Mouse (Mus musculus): ENCODE measurements around the gene Scgb2b26. TPM values are rescaled to one million over a fixed set of nuclear protein-coding genes. Genes with fewer than 3 reads are reported as not detected.
"Not testable (repeated sequence)": the region's sequence is repeated elsewhere in the genome, so short reads cannot be mapped to it uniquely, and the experiment has no call there.

Gene Scgb2b26
- polyA plus RNA-seq (2012; fragmentation: generic; extraction: Trizol) = not detected

- no peak within 1 kb of the TSS for H3K4me2 ChIP-seq (ENCODE audit: low read depth)
Measured at GRCm38 (mm10) chr7:33944940-33945339, at the start of gene Scgb2b26. Gene Scgb2b26 (minus strand): TSS chr7:33945040.

GRCm38 (mm10) chr7:33982281-33982680 is 37.4 kb upstream of the Scgb2b26 start:
- not testable (repeated sequence) for H3K27me3 ChIP-seq (ENCODE audit: control insufficient read depth, insufficient read depth, insufficient read length); H3K4me2 ChIP-seq (ENCODE audit: low read depth); H3ac ChIP-seq (ENCODE audit: control insufficient read depth, insufficient read length); H3K79me2 ChIP-seq (ENCODE audit: control insufficient read depth, insufficient read depth); H3K36me3 ChIP-seq (ENCODE audit: control insufficient read depth, insufficient read depth); H3K4me3 ChIP-seq

More at GRCm38 (mm10) chr7:33944940-33945339, at the start of gene Scgb2b26:
- H3ac ChIP-seq (ENCODE audit: control insufficient read depth, insufficient read length) = no peak within 1 kb of the TSS
- no peaks in the 10 kb centered on the region for H3K36me3 ChIP-seq (ENCODE audit: control insufficient read depth, insufficient read depth)
- H3K27me3 ChIP-seq (ENCODE audit: control insufficient read depth, insufficient read depth, insufficient read length) = no peaks in the 10 kb centered on the region
- no peak for TF ChIP-seq POLR2A (IDR thresholded peaks at IDR 0.05; ENCODE audit: insufficient read length, low read depth)
- TF ChIP-seq MYOG (IDR thresholded peaks at IDR 0.05; ENCODE audit: control insufficient read depth in 1 of 3, insufficient read depth in 1 of 3, insufficient read length in 2 of 3, low read depth in 2 of 3) = no peak
- no peak for TF ChIP-seq USF1 (IDR thresholded peaks at IDR 0.05; ENCODE audit: low read depth)
- no peak for TF ChIP-seq SRF (IDR thresholded peaks at IDR 0.05; ENCODE audit: control insufficient read depth, insufficient read length, low read depth)
- no peak for TF ChIP-seq REST (IDR thresholded peaks at IDR 0.05; ENCODE audit: insufficient read depth, insufficient read length)
- no peak for TF ChIP-seq TCF3 (IDR thresholded peaks at IDR 0.05; ENCODE audit: insufficient read length, low read depth)
- TF ChIP-seq CEBPB (IDR thresholded peaks at IDR 0.05; ENCODE audit: insufficient read depth, poor library complexity, severe bottlenecking) = no peak
- TF ChIP-seq MAX (IDR thresholded peaks at IDR 0.05; ENCODE audit: low read depth) = no peak
- TF ChIP-seq POLR2AphosphoS2 (IDR thresholded peaks at IDR 0.05; ENCODE audit: insufficient read length, low read depth) = no peak
- TF ChIP-seq E2F4 (IDR thresholded peaks at IDR 0.05; ENCODE audit: insufficient read depth) = no peak
- no peak for TF ChIP-seq TCF12 (IDR thresholded peaks at IDR 0.05; ENCODE audit: insufficient read depth, poor library complexity, severe bottlenecking)
- TF ChIP-seq MYOD1 (IDR thresholded peaks at IDR 0.05; ENCODE audit: control insufficient read depth in 1 of 3, insufficient read length in 2 of 3, low read depth in 2 of 3) = no peak
- H3K4me3 ChIP-seq = no peak within 1 kb of the TSS
- H3K79me2 ChIP-seq (ENCODE audit: control insufficient read depth, insufficient read depth) = no peaks in the 10 kb centered on the region

GRCm38 (mm10) chr7:33902982-33903381 is 41.9 kb downstream of the Scgb2b26 start:
- no peak for TF ChIP-seq CEBPB (IDR thresholded peaks at IDR 0.05; ENCODE audit: insufficient read depth, poor library complexity, severe bottlenecking)
- TF ChIP-seq E2F4 (IDR thresholded peaks at IDR 0.05; ENCODE audit: insufficient read depth) = no peak
- TF ChIP-seq MYOD1 (IDR thresholded peaks at IDR 0.05; ENCODE audit: control insufficient read depth in 1 of 3, insufficient read length in 2 of 3, low read depth in 2 of 3) = no peak
- TF ChIP-seq REST (IDR thresholded peaks at IDR 0.05; ENCODE audit: insufficient read depth, insufficient read length) = no peak
- TF ChIP-seq TCF12 (IDR thresholded peaks at IDR 0.05; ENCODE audit: insufficient read depth, poor library complexity, severe bottlenecking) = no peak
- TF ChIP-seq SRF (IDR thresholded peaks at IDR 0.05; ENCODE audit: control insufficient read depth, insufficient read length, low read depth) = no peak
- TF ChIP-seq POLR2A (IDR thresholded peaks at IDR 0.05; ENCODE audit: insufficient read length, low read depth) = no peak
- no peak for TF ChIP-seq TCF3 (IDR thresholded peaks at IDR 0.05; ENCODE audit: insufficient read length, low read depth)
- no peak for TF ChIP-seq POLR2AphosphoS2 (IDR thresholded peaks at IDR 0.05; ENCODE audit: insufficient read length, low read depth)
- no peak for TF ChIP-seq MYOG (IDR thresholded peaks at IDR 0.05; ENCODE audit: control insufficient read depth in 1 of 3, insufficient read depth in 1 of 3, insufficient read length in 2 of 3, low read depth in 2 of 3)
- no peak for TF ChIP-seq USF1 (IDR thresholded peaks at IDR 0.05; ENCODE audit: low read depth)
- TF ChIP-seq MAX (IDR thresholded peaks at IDR 0.05; ENCODE audit: low read depth) = no peak
- no peaks in the 10 kb centered on the region for H3K27me3 ChIP-seq (ENCODE audit: control insufficient read depth, insufficient read depth, insufficient read length)
- no peak overlapping the region for H3K4me2 ChIP-seq (ENCODE audit: low read depth)

GRCm38 (mm10) chr7:33900803-33901202 is 44.0 kb downstream of the Scgb2b26 start:
- no peaks in the 10 kb centered on the region for H3K27me3 ChIP-seq (ENCODE audit: control insufficient read depth, insufficient read depth, insufficient read length)
- no peak overlapping the region for H3K4me3 ChIP-seq
- H3K36me3 ChIP-seq (ENCODE audit: control insufficient read depth, insufficient read depth) = no peaks in the 10 kb centered on the region
- TF ChIP-seq REST (IDR thresholded peaks at IDR 0.05; ENCODE audit: insufficient read depth, insufficient read length) (no peak), POLR2A (IDR thresholded peaks at IDR 0.05; ENCODE audit: insufficient read length, low read depth) (no peak), TCF12 (IDR thresholded peaks at IDR 0.05; ENCODE audit: insufficient read depth, poor library complexity, severe bottlenecking) (no peak), CEBPB (IDR thresholded peaks at IDR 0.05; ENCODE audit: insufficient read depth, poor library complexity, severe bottlenecking) (no peak), E2F4 (IDR thresholded peaks at IDR 0.05; ENCODE audit: insufficient read depth) (no peak), MYOD1 (IDR thresholded peaks at IDR 0.05; ENCODE audit: control insufficient read depth in 1 of 3, insufficient read length in 2 of 3, low read depth in 2 of 3) (no peak), SRF (IDR thresholded peaks at IDR 0.05; ENCODE audit: control insufficient read depth, insufficient read length, low read depth) (no peak), TCF3 (IDR thresholded peaks at IDR 0.05; ENCODE audit: insufficient read length, low read depth) (no peak), MAX (IDR thresholded peaks at IDR 0.05; ENCODE audit: low read depth) (no peak), USF1 (IDR thresholded peaks at IDR 0.05; ENCODE audit: low read depth) (no peak), POLR2AphosphoS2 (IDR thresholded peaks at IDR 0.05; ENCODE audit: insufficient read length, low read depth) (no peak), MYOG (IDR thresholded peaks at IDR 0.05; ENCODE audit: control insufficient read depth in 1 of 3, insufficient read depth in 1 of 3, insufficient read length in 2 of 3, low read depth in 2 of 3) (no peak)
- no peak overlapping the region for H3ac ChIP-seq (ENCODE audit: control insufficient read depth, insufficient read length)
- no peaks in the 10 kb centered on the region for H3K79me2 ChIP-seq (ENCODE audit: control insufficient read depth, insufficient read depth)
- H3K4me2 ChIP-seq (ENCODE audit: low read depth) = no peak overlapping the region

More at GRCm38 (mm10) chr7:33902982-33903381, 41.9 kb downstream of the Scgb2b26 start:
- Histone ChIP-seq H3K36me3 (ENCODE audit: control insufficient read depth, insufficient read depth) (no peaks in the 10 kb centered on the region), H3K79me2 (ENCODE audit: control insufficient read depth, insufficient read depth) (no peaks in the 10 kb centered on the region), H3ac (ENCODE audit: control insufficient read depth, insufficient read length) (no peak overlapping the region), H3K4me3 (no peak overlapping the region)

DNA sequence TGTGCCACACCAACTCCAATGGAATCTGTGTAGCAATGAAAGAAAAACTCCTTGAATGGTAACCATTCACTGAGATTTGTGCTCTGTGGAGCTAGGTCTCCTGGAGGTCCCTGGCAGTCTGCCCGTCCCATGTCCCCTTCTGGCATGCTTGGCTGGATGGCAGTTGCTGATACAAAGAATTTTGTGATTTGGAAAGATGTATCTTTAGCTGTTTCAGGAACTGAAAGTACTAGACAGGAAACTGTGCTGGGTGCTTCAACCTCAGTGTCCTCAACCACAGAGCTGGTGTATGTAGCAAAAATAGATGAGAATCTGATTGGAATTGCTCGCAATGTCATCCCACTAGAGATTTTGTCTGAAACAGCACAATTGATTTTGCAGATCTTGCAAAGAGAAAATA is 44.8 kb downstream of the Scgb2b26 start:
- Histone ChIP-seq H3K4me2 (ENCODE audit: low read depth) (no peak overlapping the region), H3ac (ENCODE audit: control insufficient read depth, insufficient read length) (no peak overlapping the region), H3K4me3 (no peak overlapping the region), H3K36me3 (ENCODE audit: control insufficient read depth, insufficient read depth) (no peaks in the 10 kb centered on the region), H3K27me3 (ENCODE audit: control insufficient read depth, insufficient read depth, insufficient read length) (no peaks in the 10 kb centered on the region), H3K79me2 (ENCODE audit: control insufficient read depth, insufficient read depth) (no peaks in the 10 kb centered on the region)
- TF ChIP-seq USF1 (IDR thresholded peaks at IDR 0.05; ENCODE audit: low read depth) = no peak
- TF ChIP-seq POLR2AphosphoS2 (IDR thresholded peaks at IDR 0.05; ENCODE audit: insufficient read length, low read depth) = no peak
- no peak for TF ChIP-seq MAX (IDR thresholded peaks at IDR 0.05; ENCODE audit: low read depth)
- no peak for TF ChIP-seq POLR2A (IDR thresholded peaks at IDR 0.05; ENCODE audit: insufficient read length, low read depth)
- TF ChIP-seq MYOG (IDR thresholded peaks at IDR 0.05; ENCODE audit: control insufficient read depth in 1 of 3, insufficient read depth in 1 of 3, insufficient read length in 2 of 3, low read depth in 2 of 3) = no peak
- TF ChIP-seq CEBPB (IDR thresholded peaks at IDR 0.05; ENCODE audit: insufficient read depth, poor library complexity, severe bottlenecking) = no peak

Other genes with a start within 250 kb of the Scgb2b26 start
- not detected for gene Scgb2b24, start 205.7 kb downstream of the Scgb2b26 start, polyA plus RNA-seq (2012; fragmentation: generic; extraction: Trizol)
- gene Scgb1b24, start 201.2 kb downstream of the Scgb2b26 start, polyA plus RNA-seq (2012; fragmentation: generic; extraction: Trizol) = not detected
- not detected for gene Scgb2b27, start 68.9 kb upstream of the Scgb2b26 start, polyA plus RNA-seq (2012; fragmentation: generic; extraction: Trizol)
- not detected for gene Scgb1b27, start 76.4 kb upstream of the Scgb2b26 start, polyA plus RNA-seq (2012; fragmentation: generic; extraction: Trizol)
- gene Scgb1b30, start 150.4 kb upstream of the Scgb2b26 start, polyA plus RNA-seq (2012; fragmentation: generic; extraction: Trizol) = not detected
- 22.1 TPM for gene Wtip, start 188.2 kb upstream of the Scgb2b26 start, polyA plus RNA-seq (2012; fragmentation: generic; extraction: Trizol)
- gene Uba2, start 224.6 kb upstream of the Scgb2b26 start, polyA plus RNA-seq (2012; fragmentation: generic; extraction: Trizol) = 48.7 TPM

Measured in myocyte (in vitro differentiated cells).